Mouse (Mus musculus) intestine, embryonic 14.5 days (tissue): ENCODE results near the gene Ifitm10. TPM values are rescaled to one million over a fixed set of nuclear protein-coding genes. Genes with fewer than 3 reads are reported as not detected.
"Not testable (repeated sequence)": the region's sequence is repeated elsewhere in the genome, so short reads cannot be mapped to it uniquely, and the experiment has no call there.

Experiments used
- ATAC-seq: fragments of 200-750 bp; cut with Nextera tagmentation; replicated peaks from 2 replicates; pipeline ENCODE4 v1.8.0; 2017; ENCODE audit warnings: low read depth, moderate number of reproducible peaks, moderate TSS enrichment, moderate library complexity; ENCODE audit not compliant: low FRiP score, low TSS enrichment
- DNase-seq: peaks from one replicate; pipeline ENCODE4 v3.0.0-alpha.2; 2018; ENCODE audit warnings: low spot score
- H3K27ac ChIP-seq: fragments of 300-500 bp; sonication (generic); 2 replicates; pipeline ENCODE4 v1.5.1; 2014; ENCODE audit warnings: low read depth, mild to moderate bottlenecking, control low read depth
- H3K27me3 ChIP-seq: fragments of 300-500 bp; sonication (generic); replicated peaks from 2 replicates; pipeline ENCODE4 v1.6.1; 2014; ENCODE audit warnings: low read length, control low read depth; ENCODE audit not compliant: control insufficient read depth, insufficient read depth
- H3K36me3 ChIP-seq: fragments of 300-500 bp; sonication (generic); 2 replicates; pipeline ENCODE4 v1.6.1; 2014; ENCODE audit warnings: low read length, control low read depth; ENCODE audit not compliant: control insufficient read depth, insufficient read depth
- H3K4me1 ChIP-seq: fragments of 300-500 bp; sonication (generic); replicated peaks from 2 replicates; pipeline ENCODE4 v1.6.1; 2014; ENCODE audit warnings: low read length, control low read depth, mixed read lengths; ENCODE audit not compliant: control insufficient read depth, insufficient read depth
- H3K4me2 ChIP-seq: fragments of 300-500 bp; sonication (generic); 2 replicates; pipeline ENCODE4 v1.6.1; 2014; ENCODE audit warnings: low read length
- H3K4me3 ChIP-seq: fragments of 300-500 bp; sonication (generic); 2 replicates; pipeline ENCODE4 v1.5.1; 2014; ENCODE audit warnings: low read depth, low read length, control low read depth, mixed read lengths
- H3K9ac ChIP-seq: fragments of 300-500 bp; sonication (generic); 2 replicates; pipeline ENCODE4 v1.6.1; 2014; ENCODE audit warnings: mild to moderate bottlenecking, low read length
- H3K9me3 ChIP-seq: fragments of 300-500 bp; sonication (generic); 2 replicates; pipeline ENCODE4 v1.6.1; 2016; ENCODE audit warnings: low read length, control low read depth; ENCODE audit not compliant: control insufficient read depth
- WGBS: fragments of 180-500 bp; shearing (Covaris S2); extraction: QIAGEN DNeasy Blood & Tissue Kit; methylation state at CpG from one replicate; pipeline ENCODE4 v1.1.7; 2014; 5-methylcytosine and 5-hydroxymethylcytosine counted together
- polyA plus RNA-seq: library from polyadenylated mRNA; unstranded; fragments of >200 nt; fragmentation: Nextera tagmentation; extraction: Ambion mirVana; gene quantifications from 2 replicates; pipeline ENCODE4 v1.2.1, GENCODE M21; 2014

The Ifitm10 gene
- polyA plus RNA-seq, 1 experiment from 2014 or later = 1.7 TPM

DNA sequence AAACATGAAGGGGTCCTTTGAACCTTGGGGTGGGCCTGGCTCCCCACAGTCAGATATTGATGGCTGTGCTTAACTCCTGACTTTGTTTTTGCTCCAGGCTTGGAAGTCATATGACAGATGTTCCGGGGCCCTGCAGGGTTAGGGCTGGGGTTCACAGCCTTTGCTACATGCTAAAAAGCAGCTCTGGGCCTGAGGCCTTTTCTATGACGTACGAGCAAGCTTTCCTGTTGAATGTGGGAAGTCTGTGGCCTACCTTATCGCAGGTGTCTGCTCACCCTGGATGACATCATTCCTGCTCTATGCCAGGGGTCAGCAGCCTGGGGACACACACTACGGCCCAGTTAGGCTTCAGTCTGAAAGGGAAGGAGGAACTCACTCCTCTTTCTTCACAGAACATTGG is 56.3 kb downstream of the Ifitm10 start:
- 0 out of 2 replicates have a peak overlapping the region, but pooled peaks have one; percentile 16 for H3K27ac ChIP-seq
- no peak overlapping the region for H3K4me2 ChIP-seq
- DNase-seq = no peak
- WGBS = 43% methylated on average over 5 of the region's 5 CpGs
- no peaks in the 10 kb centered on the region for H3K36me3 ChIP-seq
- ATAC-seq = no peak
- no peaks in the 10 kb centered on the region for H3K27me3 ChIP-seq
- no peaks in the 10 kb centered on the region for H3K9me3 ChIP-seq
- H3K4me3 ChIP-seq = no peak overlapping the region
- no peak overlapping the region for H3K9ac ChIP-seq
- H3K4me1 ChIP-seq = peaks cover 33% of the 10 kb centered on the region; the same call in 1 of the 2 replicates

DNA sequence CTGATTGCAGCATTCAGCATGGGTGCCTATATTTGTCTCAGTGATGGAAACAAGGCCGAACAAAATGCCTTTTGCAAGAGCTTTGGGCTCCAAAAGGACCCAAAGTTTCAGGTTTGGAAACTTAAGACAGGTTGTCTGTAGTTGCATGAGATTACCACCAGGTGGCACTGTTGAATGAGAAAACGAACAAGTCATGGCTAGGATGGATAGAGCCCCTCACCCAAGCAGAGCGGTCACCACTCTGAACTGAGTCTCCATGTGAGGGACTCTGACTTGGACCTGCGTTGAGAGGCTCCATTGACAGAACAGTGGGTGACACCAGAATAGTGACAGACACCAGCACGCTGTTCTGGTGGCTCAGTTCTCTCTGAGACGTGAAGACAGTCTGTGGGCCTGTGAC is 57.0 kb downstream of the Ifitm10 start:
- H3K4me3 ChIP-seq = no peak overlapping the region
- 32% methylated on average over 6 of the region's 6 CpGs for WGBS
- H3K27me3 ChIP-seq = no peaks in the 10 kb centered on the region
- no peak overlapping the region for H3K27ac ChIP-seq
- peaks cover 33% of the 10 kb centered on the region; the same call in 1 of the 2 replicates for H3K4me1 ChIP-seq
- peak; percentile 64; the same call in 1 of the 2 replicates for ATAC-seq
- H3K4me2 ChIP-seq = no peak overlapping the region
- peak; percentile 76 for DNase-seq
- no peak overlapping the region for H3K9ac ChIP-seq
- no peaks in the 10 kb centered on the region for H3K9me3 ChIP-seq
- H3K36me3 ChIP-seq = no peaks in the 10 kb centered on the region

DNA sequence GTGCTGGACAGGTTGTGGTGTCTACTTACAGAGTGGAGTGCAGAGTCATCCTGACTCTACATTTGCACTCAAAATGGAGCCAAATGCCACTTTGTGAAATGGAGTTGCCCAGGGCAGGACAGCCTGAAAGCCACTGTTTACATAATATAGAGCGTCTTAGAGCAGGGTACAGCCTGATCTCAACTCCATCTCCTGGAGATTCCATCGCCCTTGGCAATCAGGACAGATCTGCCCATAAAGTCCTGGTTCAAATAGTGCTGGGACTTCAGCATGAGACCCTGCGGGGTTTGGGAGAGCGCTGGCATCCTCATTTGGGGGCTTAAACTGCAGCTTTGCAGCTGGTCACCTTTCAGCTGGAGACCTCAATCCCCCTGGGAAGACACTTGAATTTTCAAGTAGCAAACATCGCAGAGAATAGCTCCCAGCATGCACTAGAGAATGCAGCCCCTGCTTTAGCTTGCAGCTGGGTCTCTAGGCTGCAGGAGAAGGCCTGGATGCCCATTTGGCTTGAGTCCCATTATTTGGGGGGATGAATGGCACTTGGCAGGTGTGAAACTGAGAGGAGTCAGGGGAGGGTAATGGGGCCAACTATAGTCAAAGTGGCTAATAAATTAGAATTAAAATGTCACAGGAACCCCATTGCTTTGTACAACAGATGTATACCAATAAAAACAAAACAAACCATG is 58.8 kb downstream of the Ifitm10 start:
- H3K9me3 ChIP-seq = no peaks in the 10 kb centered on the region
- no peak overlapping the region for H3K9ac ChIP-seq
- H3K4me2 ChIP-seq = no peak overlapping the region
- WGBS = 52% methylated on average over 5 of the region's 5 CpGs
- H3K27ac ChIP-seq = no peak overlapping the region
- peaks cover 17% of the 10 kb centered on the region; the same call in 1 of the 2 replicates for H3K4me1 ChIP-seq
- DNase-seq = no peak
- H3K27me3 ChIP-seq = no peaks in the 10 kb centered on the region
- H3K36me3 ChIP-seq = no peaks in the 10 kb centered on the region
- no peak overlapping the region for H3K4me3 ChIP-seq
- no peak for ATAC-seq

DNA sequence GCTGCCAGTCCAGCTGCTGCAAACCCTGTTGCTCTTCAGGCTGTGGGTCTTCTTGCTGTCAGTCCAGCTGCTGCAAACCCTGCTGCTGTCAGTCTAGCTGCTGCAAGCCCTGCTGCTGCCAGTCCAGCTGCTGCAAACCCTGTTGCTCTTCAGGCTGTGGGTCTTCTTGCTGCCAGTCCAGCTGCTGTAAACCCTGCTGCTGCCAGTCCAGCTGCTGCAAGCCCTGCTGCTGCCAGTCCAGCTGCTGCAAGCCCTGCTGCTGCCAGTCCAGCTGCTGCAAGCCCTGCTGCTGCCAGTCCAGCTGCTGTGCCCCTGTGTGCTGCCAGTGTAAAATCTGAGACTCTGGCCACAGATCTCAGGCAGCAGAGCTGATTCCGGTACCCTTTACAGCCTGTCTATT is 69.6 kb downstream of the Ifitm10 start:
- not testable (repeated sequence) for H3K4me1 ChIP-seq, H3K27me3 ChIP-seq, DNase-seq, H3K36me3 ChIP-seq, H3K27ac ChIP-seq, H3K9me3 ChIP-seq, H3K4me3 ChIP-seq, H3K4me2 ChIP-seq, ATAC-seq, H3K9ac ChIP-seq
- 79% methylated on average over 1 of the region's 1 CpGs for WGBS

DNA sequence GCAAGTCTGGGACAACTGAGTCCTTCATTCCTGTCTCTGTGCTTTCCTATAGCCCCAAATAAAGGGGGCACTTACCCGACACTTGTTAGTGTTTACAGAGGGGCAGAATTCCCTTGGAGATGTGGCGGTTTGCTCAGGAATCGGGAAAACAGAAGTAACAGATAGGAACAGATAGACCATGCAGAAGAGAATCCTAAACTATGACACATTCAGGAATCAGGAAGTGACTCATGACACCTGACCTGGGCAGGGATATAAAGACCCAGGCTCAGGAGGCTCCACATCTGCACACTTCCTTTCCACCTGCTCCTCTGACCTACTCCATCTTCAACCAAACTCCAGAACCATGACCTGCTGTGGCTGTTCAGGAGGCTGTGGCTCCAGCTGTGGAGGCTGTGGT is 70.3 kb downstream of the Ifitm10 start, which contains the start of gene Krtap5-4:
Krtap5-4 (plus strand) TSS at position 301 of the 400 bp plus-strand sequence.
- DNase-seq (no peak), ATAC-seq (no peak)
- Histone ChIP-seq H3K4me3 (no peak within 1 kb of the TSS), H3K4me1 (no peaks in the 10 kb centered on the region), H3K9ac (no peak within 1 kb of the TSS), H3K27me3 (no peaks in the 10 kb centered on the region), H3K36me3 (no peaks in the 10 kb centered on the region), H3K9me3 (no peaks in the 10 kb centered on the region), H3K4me2 (no peak within 1 kb of the TSS), H3K27ac (no peak within 1 kb of the TSS)
- WGBS = 35% methylated on average over 3 of the region's 3 CpGs

DNA sequence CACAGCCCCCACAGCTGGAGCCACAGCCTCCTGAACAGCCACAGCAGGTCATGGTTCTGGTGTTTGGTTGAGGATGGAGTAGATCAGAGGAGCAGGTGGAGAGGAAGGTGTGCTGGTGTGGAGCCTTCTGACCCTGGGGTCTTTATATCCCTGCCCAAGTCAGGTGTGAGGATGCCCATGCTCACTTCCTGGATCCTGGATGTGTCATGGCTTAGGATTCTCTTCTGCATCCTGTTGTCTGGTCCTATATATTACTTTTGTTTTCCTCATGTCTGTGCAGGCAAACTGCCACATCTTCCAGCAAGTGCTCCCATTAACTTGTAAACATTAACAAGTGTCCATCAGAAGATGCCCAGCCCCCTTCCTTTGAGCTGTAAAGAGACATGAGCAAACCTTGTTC is 76.5 kb downstream of the Ifitm10 start, which contains the start of gene Krtap5-1:
Krtap5-1 (minus strand) TSS at position 101 of the 400 bp plus-strand sequence.
- not testable (repeated sequence) for DNase-seq, ATAC-seq, H3K4me2 ChIP-seq, H3K9ac ChIP-seq, H3K27ac ChIP-seq, H3K4me1 ChIP-seq, H3K36me3 ChIP-seq, H3K4me3 ChIP-seq, H3K27me3 ChIP-seq, H3K9me3 ChIP-seq

DNA sequence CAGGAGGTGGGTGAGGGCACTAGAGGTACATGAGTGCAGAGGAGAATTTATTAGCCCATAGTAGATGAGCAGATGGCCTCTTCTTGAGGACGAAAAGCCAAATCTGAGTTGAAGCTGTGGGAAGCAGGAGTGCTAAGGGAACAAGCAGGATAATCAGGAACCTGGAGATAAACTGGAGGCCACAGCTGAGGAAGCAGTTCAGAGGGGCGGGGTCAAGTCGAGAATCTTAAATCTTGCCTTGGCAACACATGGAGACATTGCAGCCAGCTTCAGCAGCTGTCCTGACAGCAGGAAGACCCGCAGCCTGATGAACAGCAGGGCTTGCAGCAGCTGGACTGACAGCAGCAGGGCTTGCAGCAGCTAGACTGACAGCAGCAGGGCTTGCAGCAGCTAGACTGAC is 77.4 kb downstream of the Ifitm10 start:
- not testable (repeated sequence) for H3K4me2 ChIP-seq, H3K9me3 ChIP-seq, DNase-seq, H3K27ac ChIP-seq, ATAC-seq, H3K27me3 ChIP-seq, H3K4me3 ChIP-seq, H3K9ac ChIP-seq, H3K36me3 ChIP-seq, H3K4me1 ChIP-seq
- 15% methylated on average over 4 of the region's 4 CpGs for WGBS

DNA sequence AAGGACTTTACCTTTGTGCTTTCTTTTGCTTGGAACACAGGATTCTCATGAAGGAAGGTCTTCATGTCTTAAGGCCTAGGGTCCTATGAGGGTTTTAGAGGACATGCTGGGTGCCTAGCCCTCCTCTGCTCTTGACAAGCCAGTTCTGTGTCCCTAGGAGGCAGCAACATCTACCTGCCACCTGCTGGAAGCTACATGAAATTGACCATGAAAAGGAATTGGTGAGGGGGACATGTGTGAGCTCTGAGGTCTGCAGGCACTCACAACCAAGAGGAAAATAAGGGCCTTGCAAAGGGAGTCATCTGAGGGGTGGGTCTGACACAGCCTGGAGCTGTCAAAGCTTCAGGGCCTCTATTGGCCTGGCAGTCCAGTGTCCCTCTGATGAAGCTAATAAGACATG is 78.1 kb downstream of the Ifitm10 start:
- Histone ChIP-seq H3K27me3 (no peaks in the 10 kb centered on the region), H3K36me3 (no peaks in the 10 kb centered on the region), H3K27ac (no peak overlapping the region), H3K4me2 (no peak overlapping the region), H3K4me3 (no peak overlapping the region), H3K9me3 (no peaks in the 10 kb centered on the region), H3K4me1 (no peaks in the 10 kb centered on the region), H3K9ac (no peak overlapping the region)
- no peak for DNase-seq
- ATAC-seq = no peak

DNA sequence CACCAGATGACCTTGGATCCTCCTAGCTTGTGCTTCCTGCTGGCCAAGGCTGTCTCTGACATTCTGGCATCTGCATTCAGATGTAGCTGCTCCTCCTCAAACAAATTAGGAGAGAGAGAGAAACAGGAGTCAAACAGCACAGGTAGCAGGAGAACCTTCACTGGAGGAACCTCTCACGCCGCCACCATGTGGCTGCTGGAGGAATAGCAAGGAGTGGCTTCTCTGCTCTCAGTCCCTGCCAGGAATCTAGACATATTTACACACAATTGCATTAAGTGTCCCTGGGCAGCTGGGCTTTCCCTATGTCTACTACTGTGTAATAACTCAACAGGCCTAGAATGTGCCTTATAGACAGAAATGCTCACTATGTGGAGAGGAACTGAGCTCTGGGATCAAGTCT is 79.7 kb downstream of the Ifitm10 start:
- ATAC-seq, H3K27ac ChIP-seq, H3K9ac ChIP-seq, H3K4me3 ChIP-seq, H3K4me1 ChIP-seq, H3K27me3 ChIP-seq, H3K36me3 ChIP-seq, H3K9me3 ChIP-seq, H3K4me2 ChIP-seq: not testable (repeated sequence)
- DNase-seq = peak; percentile 62
- WGBS = 2% methylated on average over 2 of the region's 2 CpGs
